Mouse (Mus musculus) skeletal muscle tissue, adult 2 months (tissue): ENCODE measurements around the gene Bcl2.

Source experiments
- DNase-seq: peaks from one replicate; pipeline ENCODE4 v3.0.0-alpha.2; 2012; ENCODE audit warnings: low read depth, low spot score

The Bcl2 gene

GRCm38 (mm10) chr1:106628279-106628678 is 85.8 kb downstream of the Bcl2 start:
- DNase-seq: no peak

GRCm38 (mm10) chr1:106627241-106627640 is 86.8 kb downstream of the Bcl2 start:
- peak; percentile 36 for DNase-seq

- DNase-seq: no peak
These were observed 93.7 kb downstream of the Bcl2 start for GRCm38 (mm10) chr1:106620174-106620931.

GRCm38 (mm10) chr1:106618814-106619213 is 95.3 kb downstream of the Bcl2 start:
- no peak for DNase-seq

- DNase-seq: no peak
These were observed 97.1 kb downstream of the Bcl2 start for GRCm38 (mm10) chr1:106616955-106617354.

GRCm38 (mm10) chr1:106613371-106613770 is 100.7 kb downstream of the Bcl2 start:
- DNase-seq: no peak

- no peak for DNase-seq
These were observed 101.7 kb downstream of the Bcl2 start for GRCm38 (mm10) chr1:106612166-106613031.

- DNase-seq: no peak
These were observed 102.8 kb downstream of the Bcl2 start for GRCm38 (mm10) chr1:106611246-106611645.

GRCm38 (mm10) chr1:106608098-106608778 is 105.8 kb downstream of the Bcl2 start:
- DNase-seq: no peak

- no peak for DNase-seq
These were observed 107.1 kb downstream of the Bcl2 start for GRCm38 (mm10) chr1:106606951-106607350.

- DNase-seq: no peak
These were observed 110.7 kb downstream of the Bcl2 start for GRCm38 (mm10) chr1:106603406-106603805.

- DNase-seq: no peak
These were observed 111.1 kb downstream of the Bcl2 start for GRCm38 (mm10) chr1:106602941-106603340.

- DNase-seq: no peak
These were observed 111.5 kb downstream of the Bcl2 start for GRCm38 (mm10) chr1:106602536-106602935.

GRCm38 (mm10) chr1:106601247-106601646 is 112.8 kb downstream of the Bcl2 start:
- no peak for DNase-seq

GRCm38 (mm10) chr1:106600841-106601240 is 113.2 kb downstream of the Bcl2 start:
- DNase-seq: no peak

- no peak for DNase-seq
These were observed 115.8 kb downstream of the Bcl2 start for GRCm38 (mm10) chr1:106598292-106598583.

- no peak for DNase-seq
These were observed 116.3 kb downstream of the Bcl2 start for GRCm38 (mm10) chr1:106597575-106598291.

- no peak for DNase-seq
These were observed 117.7 kb downstream of the Bcl2 start for GRCm38 (mm10) chr1:106596380-106596779.

GRCm38 (mm10) chr1:106595286-106595885 is 118.7 kb downstream of the Bcl2 start:
- no peak for DNase-seq

- DNase-seq: no peak
These were observed 122.8 kb downstream of the Bcl2 start for GRCm38 (mm10) chr1:106591180-106591774.

- no peak for DNase-seq
These were observed 124.9 kb downstream of the Bcl2 start for GRCm38 (mm10) chr1:106589141-106589540.
